Mouse (Mus musculus) hindbrain, embryonic 15.5 days (tissue): Measurements from ENCODE around the gene Actr2. TPM values are rescaled to one million over a fixed set of nuclear protein-coding genes. Genes with fewer than 3 reads are reported as not detected.

Experiments used
- ATAC-seq: fragments of 200-750 bp; cut with Nextera tagmentation; 2 replicates; pipeline ENCODE4 v1.8.0; 2017; ENCODE audit warnings: low read depth, moderate number of reproducible peaks, moderate TSS enrichment; ENCODE audit not compliant: low FRiP score
- H3K27ac ChIP-seq: fragments of 300-500 bp; sonication (generic); replicated peaks from 2 replicates; pipeline ENCODE4 v1.5.1; 2015; ENCODE audit warnings: mild to moderate bottlenecking, inconsistent platforms
- H3K27me3 ChIP-seq: fragments of 300-500 bp; sonication (generic); 2 replicates; pipeline ENCODE4 v1.6.1; 2015; ENCODE audit warnings: control low read depth, inconsistent platforms
- H3K36me3 ChIP-seq: fragments of 300-500 bp; sonication (generic); 2 replicates; pipeline ENCODE4 v1.6.1; 2015; ENCODE audit warnings: control low read depth, inconsistent platforms
- H3K4me1 ChIP-seq: fragments of 300-500 bp; sonication (generic); replicated peaks from 2 replicates; pipeline ENCODE4 v1.6.1; 2015; ENCODE audit warnings: control low read depth, inconsistent platforms
- H3K4me2 ChIP-seq: fragments of 300-500 bp; sonication (generic); 2 replicates; pipeline ENCODE4 v1.6.1; 2015; ENCODE audit warnings: moderate library complexity, mild to moderate bottlenecking, inconsistent platforms
- H3K4me3 ChIP-seq: fragments of 300-500 bp; sonication (generic); 2 replicates; pipeline ENCODE4 v1.5.1; 2015; ENCODE audit warnings: mild to moderate bottlenecking, inconsistent platforms
- H3K9ac ChIP-seq: fragments of 300-500 bp; sonication (generic); 2 replicates; pipeline ENCODE4 v1.6.1; 2015; ENCODE audit warnings: inconsistent platforms
- H3K9me3 ChIP-seq: fragments of 300-500 bp; sonication (generic); 2 replicates; pipeline ENCODE4 v1.6.1; 2016; ENCODE audit warnings: control low read depth, inconsistent platforms
- WGBS: fragments of 180-500 bp; shearing (Covaris S2); methylation state at CpG from one replicate; pipeline ENCODE4 v1.1.7; 2015; 5-methylcytosine and 5-hydroxymethylcytosine counted together
- polyA plus RNA-seq: library from polyadenylated mRNA; unstranded; fragments of >200 nt; fragmentation: Nextera tagmentation; extraction: Ambion mirVana; gene quantifications from 2 replicates; pipeline ENCODE4 v1.2.1, GENCODE M21; 2015

The Actr2 gene
- polyA plus RNA-seq, 1 experiment from 2014 or later: 156 TPM

- Histone ChIP-seq H3K9me3 (no peaks in the 10 kb centered on the region), H3K4me2 (no peak overlapping the region), H3K27me3 (no peaks in the 10 kb centered on the region), H3K27ac (no peak overlapping the region), H3K9ac (no peak overlapping the region), H3K4me3 (no peak overlapping the region), H3K4me1 (peaks cover 15% of the 10 kb centered on the region), H3K36me3 (no peaks in the 10 kb centered on the region)
- WGBS: 95% methylated on average over 7 of the region's 7 CpGs
- ATAC-seq: no peak
Measured at GRCm38 (mm10) chr11:20108151-20108550, 4.6 kb downstream of the Actr2 start.

- Histone ChIP-seq H3K36me3 (no peaks in the 10 kb centered on the region), H3K9ac (no peak overlapping the region), H3K27me3 (no peaks in the 10 kb centered on the region), H3K4me1 (peaks cover 15% of the 10 kb centered on the region), H3K27ac (no peak overlapping the region), H3K9me3 (no peaks in the 10 kb centered on the region), H3K4me3 (no peak overlapping the region), H3K4me2 (no peak overlapping the region)
- WGBS: 93% methylated on average over 4 of the region's 4 CpGs
- ATAC-seq: no peak
Measured at GRCm38 (mm10) chr11:20107683-20108082, 5.0 kb downstream of the Actr2 start.

- no peak overlapping the region for H3K27ac ChIP-seq
- H3K4me2 ChIP-seq: no peak overlapping the region
- no peak overlapping the region for H3K9ac ChIP-seq
- no peaks in the 10 kb centered on the region for H3K27me3 ChIP-seq
- WGBS: 95% methylated on average over 3 of the region's 3 CpGs
- no peaks in the 10 kb centered on the region for H3K36me3 ChIP-seq
- H3K4me3 ChIP-seq: no peak overlapping the region
- peaks cover 15% of the 10 kb centered on the region for H3K4me1 ChIP-seq
- H3K9me3 ChIP-seq: no peaks in the 10 kb centered on the region
- no peak for ATAC-seq
Measured at GRCm38 (mm10) chr11:20106946-20107345, 5.8 kb downstream of the Actr2 start.

- no peak overlapping the region for H3K27ac ChIP-seq
- WGBS: 99% methylated on average over 2 of the region's 2 CpGs
Measured at GRCm38 (mm10) chr11:20103949-20104348, 8.8 kb downstream of the Actr2 start.

GRCm38 (mm10) chr11:20086306-20086705 lies 26.4 kb downstream of the Actr2 start:
- no peaks in the 10 kb centered on the region for H3K27me3 ChIP-seq
- H3K9ac ChIP-seq: no peak overlapping the region
- no peaks in the 10 kb centered on the region for H3K9me3 ChIP-seq
- no peak for ATAC-seq
- peaks cover 38% of the 10 kb centered on the region for H3K36me3 ChIP-seq
- H3K4me1 ChIP-seq: no peaks in the 10 kb centered on the region
- no peak overlapping the region for H3K27ac ChIP-seq
- no peak overlapping the region for H3K4me3 ChIP-seq
- H3K4me2 ChIP-seq: no peak overlapping the region

More at GRCm38 (mm10) chr11:20103949-20104348, 8.8 kb downstream of the Actr2 start:
- H3K4me3 ChIP-seq: no peak overlapping the region
- H3K27me3 ChIP-seq: no peaks in the 10 kb centered on the region
- no peak overlapping the region for H3K9ac ChIP-seq
- no peaks in the 10 kb centered on the region for H3K4me1 ChIP-seq
- H3K4me2 ChIP-seq: no peak overlapping the region
- H3K9me3 ChIP-seq: no peaks in the 10 kb centered on the region
- no peak for ATAC-seq
- peaks cover 2% of the 10 kb centered on the region; the same call in 1 of the 2 replicates for H3K36me3 ChIP-seq

- no peak overlapping the region for H3K4me3 ChIP-seq
- no peaks in the 10 kb centered on the region for H3K9me3 ChIP-seq
- H3K9ac ChIP-seq: no peak overlapping the region
- no peaks in the 10 kb centered on the region for H3K4me1 ChIP-seq
- no peak for ATAC-seq
- peaks cover 40% of the 10 kb centered on the region for H3K36me3 ChIP-seq
- 95% methylated on average over 2 of the region's 2 CpGs for WGBS
- H3K4me2 ChIP-seq: no peak overlapping the region
- H3K27me3 ChIP-seq: no peaks in the 10 kb centered on the region
- H3K27ac ChIP-seq: no peak overlapping the region
Measured at GRCm38 (mm10) chr11:20085635-20086034, 27.1 kb downstream of the Actr2 start.

GRCm38 (mm10) chr11:20075415-20075814 lies 37.3 kb downstream of the Actr2 start:
- Histone ChIP-seq H3K36me3 (peaks cover 57% of the 10 kb centered on the region), H3K27me3 (no peaks in the 10 kb centered on the region), H3K9me3 (no peaks in the 10 kb centered on the region), H3K4me2 (no peak overlapping the region), H3K4me1 (no peaks in the 10 kb centered on the region), H3K27ac (no peak overlapping the region), H3K4me3 (no peak overlapping the region), H3K9ac (no peak overlapping the region)
- WGBS: 68% methylated on average over 1 of the region's 1 CpGs
- ATAC-seq: no peak

GRCm38 (mm10) chr11:20072826-20073225 lies 39.9 kb downstream of the Actr2 start:
- 95% methylated on average over 5 of the region's 5 CpGs for WGBS
- Histone ChIP-seq H3K9ac (no peak overlapping the region), H3K36me3 (peaks cover 41% of the 10 kb centered on the region)

GRCm38 (mm10) chr11:20072174-20072573 lies 40.5 kb downstream of the Actr2 start:
- Histone ChIP-seq H3K9ac (no peak overlapping the region), H3K36me3 (peaks cover 38% of the 10 kb centered on the region), H3K4me3 (no peak overlapping the region), H3K4me1 (no peaks in the 10 kb centered on the region), H3K27me3 (no peaks in the 10 kb centered on the region), H3K9me3 (no peaks in the 10 kb centered on the region), H3K27ac (no peak overlapping the region), H3K4me2 (no peak overlapping the region)
- ATAC-seq: peak; percentile 43; the same call in 1 of the 2 replicates
- 86% methylated on average over 3 of the region's 3 CpGs for WGBS

More at GRCm38 (mm10) chr11:20072826-20073225, 39.9 kb downstream of the Actr2 start:
- H3K9me3 ChIP-seq: no peaks in the 10 kb centered on the region
- ATAC-seq: no peak
- H3K27ac ChIP-seq: no peak overlapping the region
- H3K4me2 ChIP-seq: no peak overlapping the region
- H3K27me3 ChIP-seq: no peaks in the 10 kb centered on the region
- H3K4me3 ChIP-seq: no peak overlapping the region
- no peaks in the 10 kb centered on the region for H3K4me1 ChIP-seq

- Histone ChIP-seq H3K4me3 (no peak overlapping the region), H3K27ac (no peak overlapping the region), H3K9me3 (no peaks in the 10 kb centered on the region), H3K4me1 (no peaks in the 10 kb centered on the region), H3K36me3 (peaks cover 26% of the 10 kb centered on the region), H3K27me3 (no peaks in the 10 kb centered on the region), H3K4me2 (no peak overlapping the region), H3K9ac (no peak overlapping the region)
- 100% methylated on average over 6 of the region's 6 CpGs for WGBS
- ATAC-seq: no peak
Measured at GRCm38 (mm10) chr11:20068346-20069004, 44.2 kb downstream of the Actr2 start.

GRCm38 (mm10) chr11:20067521-20067920 lies 45.2 kb downstream of the Actr2 start:
- no peak for ATAC-seq
- no peaks in the 10 kb centered on the region for H3K4me1 ChIP-seq
- no peak overlapping the region for H3K9ac ChIP-seq
- H3K27me3 ChIP-seq: no peaks in the 10 kb centered on the region
- no peak overlapping the region for H3K27ac ChIP-seq
- no peak overlapping the region for H3K4me2 ChIP-seq
- peaks cover 26% of the 10 kb centered on the region for H3K36me3 ChIP-seq
- no peak overlapping the region for H3K4me3 ChIP-seq
- H3K9me3 ChIP-seq: no peaks in the 10 kb centered on the region
- WGBS: 60% methylated on average over 1 of the region's 1 CpGs

GRCm38 (mm10) chr11:20066106-20066505 lies 46.6 kb downstream of the Actr2 start:
- no peak overlapping the region for H3K9ac ChIP-seq
- H3K4me1 ChIP-seq: no peaks in the 10 kb centered on the region
- H3K36me3 ChIP-seq: peaks cover 19% of the 10 kb centered on the region
- WGBS: 93% methylated on average over 1 of the region's 1 CpGs
- no peaks in the 10 kb centered on the region for H3K27me3 ChIP-seq
- no peak overlapping the region for H3K4me2 ChIP-seq
- no peak for ATAC-seq
- no peak overlapping the region for H3K4me3 ChIP-seq
- H3K9me3 ChIP-seq: no peaks in the 10 kb centered on the region
- no peak overlapping the region for H3K27ac ChIP-seq

GRCm38 (mm10) chr11:20064926-20065325 lies 47.8 kb downstream of the Actr2 start:
- Histone ChIP-seq H3K4me3 (no peak overlapping the region), H3K9me3 (no peaks in the 10 kb centered on the region), H3K9ac (no peak overlapping the region), H3K36me3 (peaks cover 22% of the 10 kb centered on the region), H3K4me1 (no peaks in the 10 kb centered on the region), H3K4me2 (no peak overlapping the region), H3K27ac (no peak overlapping the region), H3K27me3 (no peaks in the 10 kb centered on the region)
- 99% methylated on average over 2 of the region's 2 CpGs for WGBS
- ATAC-seq: no peak
